Mouse (Mus musculus) kidney, postnatal 10 days (tissue): Measurements from ENCODE around the gene Syne3.

Source experiments
- DNase-seq: peaks from one replicate; pipeline ENCODE4 v3.0.0; 2021; ENCODE audit warnings: mixed read lengths

The Syne3 gene

GRCm38 (mm10) chr12:105009370-105010212 lies at the start of gene Syne3:
Gene Syne3 (minus strand): TSS chr12:105009809.
- peak; percentile 87 for DNase-seq

- DNase-seq: no peak
Measured at GRCm38 (mm10) chr12:105055308-105055707, 45.7 kb upstream of the Syne3 start.

DNA sequence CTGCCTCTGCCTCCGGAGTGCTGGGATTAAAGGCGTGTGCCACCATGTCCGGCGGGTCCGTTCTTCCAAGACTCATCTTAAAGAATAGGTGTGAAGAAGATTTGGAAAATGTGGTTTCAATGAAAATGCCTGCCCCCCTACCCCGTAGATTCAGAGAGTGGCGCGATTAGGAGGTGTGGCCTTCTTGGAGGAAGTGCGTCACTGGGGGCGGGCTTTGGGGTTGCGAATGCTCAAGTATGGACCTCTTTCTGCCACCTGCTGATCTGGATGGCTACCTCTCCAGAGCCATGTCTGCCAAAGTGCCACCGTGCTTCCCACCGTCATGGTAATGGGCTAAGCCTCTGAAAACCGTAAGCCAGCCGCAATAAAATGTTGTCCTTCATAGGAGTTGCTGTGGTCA lies 44.4 kb upstream of the Syne3 start:
- no peak for DNase-seq

GRCm38 (mm10) chr12:105050898-105051297 lies 41.3 kb upstream of the Syne3 start:
- peak; percentile 77 for DNase-seq

GRCm38 (mm10) chr12:105049813-105050212 lies 40.2 kb upstream of the Syne3 start:
- DNase-seq: no peak

- no peak for DNase-seq
Measured at GRCm38 (mm10) chr12:105048301-105048863, 38.8 kb upstream of the Syne3 start.

- no peak for DNase-seq
Measured at GRCm38 (mm10) chr12:105044775-105045174, 35.2 kb upstream of the Syne3 start.

DNA sequence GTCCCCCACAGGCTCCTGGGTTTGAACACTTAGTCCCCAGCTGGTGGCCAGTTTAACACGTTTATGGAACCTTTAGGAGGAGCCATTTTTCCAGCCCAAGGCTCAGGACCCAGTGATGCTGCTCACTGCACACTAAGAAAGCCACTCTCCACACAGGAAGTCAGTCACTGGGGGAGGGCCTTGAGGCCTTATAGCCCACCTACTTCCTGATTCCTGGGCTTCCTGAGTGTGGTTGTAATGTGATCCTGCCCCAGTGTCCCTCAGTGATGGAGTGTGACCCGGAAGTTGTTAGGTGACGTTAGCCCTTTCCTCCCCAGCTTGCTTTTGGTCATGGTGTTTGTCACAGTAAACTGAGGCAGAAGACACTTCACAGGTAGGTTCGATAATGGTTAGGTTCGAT lies 33.5 kb upstream of the Syne3 start:
- DNase-seq: no peak

GRCm38 (mm10) chr12:105040950-105041349 lies 31.3 kb upstream of the Syne3 start:
- DNase-seq: no peak

GRCm38 (mm10) chr12:105039578-105040289 lies 30.1 kb upstream of the Syne3 start:
- DNase-seq: peak; percentile 71

- no peak for DNase-seq
Measured at GRCm38 (mm10) chr12:105038918-105039317, 29.3 kb upstream of the Syne3 start.

DNA sequence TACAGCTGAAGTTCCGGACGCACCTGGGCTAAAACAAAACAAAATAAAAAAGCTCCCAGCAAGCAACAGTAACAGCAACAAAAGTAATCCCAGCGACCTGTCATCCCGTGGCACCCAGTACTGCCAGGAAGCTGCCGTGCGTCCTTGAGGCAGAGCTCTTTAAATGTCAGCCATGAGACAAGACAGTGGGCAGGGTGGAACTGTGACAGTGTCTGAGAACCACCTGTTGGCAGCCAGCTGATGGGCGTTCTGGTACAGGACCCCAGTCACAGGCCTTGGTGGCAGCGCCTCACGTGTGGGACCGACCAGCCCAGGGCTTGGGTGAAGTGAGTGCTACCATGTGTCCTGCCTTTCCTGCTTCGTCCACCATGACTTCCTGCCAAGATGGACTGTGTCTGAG lies 28.6 kb upstream of the Syne3 start:
- DNase-seq: no peak

DNA sequence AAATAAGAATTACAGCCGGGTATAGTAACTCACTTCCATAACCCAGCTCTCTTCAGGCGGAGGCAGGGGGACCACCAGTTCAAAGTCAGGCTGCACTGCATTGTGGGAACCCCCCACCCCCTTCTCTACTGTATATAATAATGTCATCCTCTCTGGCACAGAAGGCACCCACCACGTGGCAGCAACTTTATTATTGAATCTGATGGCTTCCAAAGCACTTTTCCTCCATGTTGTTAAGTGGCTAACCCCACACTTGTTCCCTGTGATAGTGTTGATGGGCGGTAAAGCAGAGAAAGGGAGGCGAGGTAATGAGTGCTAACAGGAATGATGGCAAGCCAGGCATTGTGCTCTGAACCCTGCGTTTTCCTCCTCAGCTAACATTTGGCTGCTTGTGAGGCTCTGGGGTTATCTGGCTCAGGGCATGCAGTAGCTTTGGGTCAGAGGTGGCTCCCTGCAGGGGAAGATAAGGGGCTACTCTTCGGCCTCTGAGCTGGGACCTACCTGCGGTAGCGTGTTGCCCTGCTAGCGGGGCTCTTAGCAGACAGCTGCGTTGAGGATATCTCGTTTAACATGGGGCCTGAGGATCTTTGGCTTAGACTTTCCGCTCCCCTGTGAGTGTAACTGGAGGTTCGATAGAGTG lies 24.6 kb upstream of the Syne3 start:
- DNase-seq: no peak

DNA sequence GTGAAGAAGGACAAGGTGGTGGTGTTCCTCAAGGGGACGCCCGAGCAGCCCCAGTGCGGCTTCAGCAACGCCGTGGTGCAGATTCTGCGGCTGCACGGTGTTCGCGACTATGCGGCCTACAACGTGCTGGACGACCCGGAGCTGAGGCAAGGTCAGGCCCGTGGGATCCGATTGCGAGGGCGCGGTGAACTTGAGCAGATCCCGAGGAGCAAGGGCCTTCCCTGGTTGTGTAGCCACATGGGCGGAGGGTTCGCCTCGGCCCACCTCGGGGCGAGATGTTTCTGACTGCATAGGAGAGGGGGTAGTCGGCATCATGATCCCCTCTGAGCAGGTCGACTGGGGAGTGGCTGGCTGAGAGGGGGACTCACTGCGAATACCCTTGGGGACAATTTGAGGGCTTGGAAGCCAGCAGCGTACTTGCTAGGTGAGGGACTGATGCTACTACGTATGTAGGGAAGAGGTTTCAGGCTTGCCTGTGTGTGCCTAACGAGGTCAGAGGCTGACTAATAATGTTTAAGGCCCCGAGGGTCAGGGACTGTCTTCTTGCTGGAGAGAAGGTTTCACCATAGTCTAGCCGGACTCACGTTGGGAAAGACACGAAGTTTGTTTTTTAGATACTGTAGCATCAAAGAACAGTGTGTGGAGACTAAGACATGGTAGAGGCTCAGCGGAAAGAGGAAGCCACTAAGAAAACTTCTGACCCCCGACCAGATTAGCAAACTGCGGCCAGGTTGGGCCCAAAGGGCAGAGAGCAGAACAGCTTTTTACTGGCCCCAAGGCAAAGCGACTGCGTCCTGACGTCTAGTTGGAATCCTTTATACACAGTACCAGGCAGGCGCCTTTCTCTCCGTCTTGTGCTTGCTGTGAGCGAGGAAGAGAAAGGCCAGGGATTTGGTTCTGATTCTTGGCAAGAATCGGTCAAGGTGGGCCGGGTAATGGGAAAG lies 23.5 kb upstream of the Syne3 start:
- peak; percentile 28 for DNase-seq

- DNase-seq: peak; percentile 99
Measured at GRCm38 (mm10) chr12:105032147-105032831, 22.7 kb upstream of the Syne3 start, which contains the start of gene Glrx5. Gene Glrx5 (plus strand): TSS chr12:105032688.

- no peak for DNase-seq
Measured at GRCm38 (mm10) chr12:105031081-105032058, 21.8 kb upstream of the Syne3 start.

DNA sequence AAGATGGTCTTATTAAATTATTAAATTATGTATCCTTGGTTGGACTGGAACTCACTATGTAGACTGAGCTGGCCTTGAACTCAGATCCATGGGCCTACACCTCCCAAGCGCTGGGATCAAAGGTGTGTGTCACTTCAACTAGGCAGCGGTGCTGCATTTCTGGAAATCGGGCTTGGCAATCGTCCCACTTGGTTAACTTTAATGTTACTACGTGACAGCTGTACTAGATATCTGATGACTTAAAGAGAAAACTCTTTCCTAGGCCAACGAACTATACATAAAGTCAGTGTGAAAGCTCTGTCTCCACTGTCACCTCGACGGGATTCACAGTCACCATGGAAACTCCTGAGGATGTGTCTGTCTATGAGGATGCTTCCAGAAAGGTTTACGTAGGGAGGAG lies 20.3 kb upstream of the Syne3 start:
- no peak for DNase-seq

DNA sequence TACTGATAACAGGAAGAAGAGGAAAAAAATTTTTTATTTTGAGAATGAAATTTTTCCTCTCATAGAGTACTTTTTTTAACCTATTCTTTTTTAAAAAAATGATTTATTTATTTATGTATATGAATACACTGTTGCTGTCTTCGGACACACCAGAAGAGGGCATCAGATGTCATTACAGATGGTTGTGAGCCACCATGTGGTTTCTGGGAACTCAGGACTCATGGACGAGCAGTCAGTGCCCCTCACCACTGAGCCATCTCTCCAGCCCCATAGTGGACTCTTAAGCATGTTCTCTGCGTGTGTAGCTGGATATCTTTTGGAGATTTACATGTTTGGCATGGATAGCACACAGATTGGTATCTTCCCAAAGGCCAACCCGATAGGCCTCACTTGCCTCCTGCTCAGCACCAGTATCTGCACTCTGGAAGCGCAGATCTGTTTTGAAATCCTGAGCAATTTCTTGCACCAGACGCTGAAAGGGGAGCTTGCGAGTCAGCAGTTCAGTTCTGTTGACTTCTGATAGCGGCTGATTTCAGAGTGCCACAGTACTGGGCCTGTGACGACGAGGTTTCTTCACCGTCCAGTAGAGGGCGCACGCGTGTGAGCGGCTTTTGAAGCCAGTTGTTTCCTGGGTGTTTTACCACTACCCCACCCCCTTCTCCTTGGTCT lies 17.8 kb upstream of the Syne3 start:
- DNase-seq: peak; percentile 87

DNA sequence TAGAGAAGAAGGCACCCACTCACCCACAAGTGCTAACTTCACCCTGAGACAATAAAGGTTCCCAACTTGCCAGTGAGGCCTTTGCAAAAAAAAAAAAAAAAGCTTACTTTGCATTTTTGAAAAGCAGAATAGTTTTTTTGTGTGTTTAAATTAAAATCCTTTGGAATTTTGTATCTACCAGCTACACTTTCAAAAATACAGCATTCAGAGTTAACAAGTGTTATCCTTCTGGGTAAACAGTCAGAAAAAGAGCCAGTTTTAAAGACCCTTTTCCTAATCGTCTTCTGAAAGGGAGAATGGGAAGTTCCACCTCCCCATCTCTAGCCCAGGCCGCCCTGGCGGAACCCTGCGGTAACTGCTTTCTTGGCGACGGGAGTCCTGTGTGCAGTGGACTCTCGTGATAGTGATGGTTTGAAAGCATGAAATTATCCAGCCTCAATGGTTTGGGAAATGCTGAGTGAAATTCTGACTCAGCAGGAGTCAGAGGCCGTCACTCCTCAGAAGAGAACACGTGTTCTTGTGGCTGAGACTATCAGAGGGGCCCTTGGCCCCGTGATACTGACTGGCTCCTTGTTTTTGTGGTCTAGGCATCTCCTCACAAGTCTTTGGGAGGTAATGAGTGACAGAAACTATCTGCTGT lies 16.5 kb upstream of the Syne3 start:
- DNase-seq: no peak
